In the genomic region with DNA sequence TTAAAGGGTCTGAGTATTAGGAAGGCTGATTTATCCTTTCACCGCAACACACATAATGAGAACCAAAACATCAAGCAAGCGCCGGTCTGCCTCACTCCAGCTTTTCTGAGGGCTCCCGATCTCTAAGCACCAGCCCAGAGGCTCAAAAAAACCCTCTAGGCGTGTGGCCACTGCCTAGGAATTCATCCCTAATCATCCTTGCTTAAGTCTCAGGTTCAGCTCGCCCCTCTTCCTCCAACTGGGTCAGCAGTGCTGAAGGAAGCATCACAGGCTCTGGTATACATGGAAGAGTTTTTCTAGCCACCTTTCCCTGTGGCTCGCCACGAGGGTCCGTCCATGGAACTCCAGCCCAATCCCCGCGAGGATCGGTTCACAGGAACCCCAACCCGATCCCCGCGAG, we compare ENCODE assay signal across 10 mouse cellular contexts. TPM values are rescaled to one million over a fixed set of nuclear protein-coding genes. Genes with fewer than 3 reads are reported as not detected.
DNase-seq lines count a peak whose midpoint lies in the region; ATAC-seq and TF ChIP-seq lines count a peak whose summit lies in the region.
"Had no signal": no experiment of that assay in that cellular context is flagged by ENCODE, and none has a peak within 500 bp of the region (broad histone marks: within the 10 kb centered on the region; RNA-seq: fewer than 3 reads in every experiment).

No protein-coding gene starts in this region.

- peaks cover 4% of the 10 kb centered on the region; the same call in 1 of the 2 replicates for H3K9me3 ChIP-seq in heart, embryonic 10.5 days
- H3K9me3 ChIP-seq in embryonic facial prominence, embryonic 13.5 days = peaks cover 18% of the 10 kb centered on the region; the same call in 1 of the 2 replicates
- H3K9me3 ChIP-seq in hindbrain, postnatal 0 days (ENCODE audit: low read length) = peaks cover 4% of the 10 kb centered on the region; the same call in 1 of the 2 replicates
- H3K9me3 ChIP-seq in midbrain, embryonic 15.5 days = 0 out of 2 replicates have a peak, but pooled peaks cover 10% of the 10 kb centered on the region

- peaks cover 7% of the 10 kb centered on the region; the same call in 1 of the 2 replicates for H3K36me3 ChIP-seq in heart, embryonic 10.5 days
- H3K36me3 ChIP-seq in embryonic facial prominence, embryonic 13.5 days = no peaks in the 10 kb centered on the region
- H3K36me3 ChIP-seq in hindbrain, postnatal 0 days (ENCODE audit: insufficient read depth, low read length) = no peaks in the 10 kb centered on the region
- H3K36me3 ChIP-seq in midbrain, embryonic 15.5 days (replicated peaks) = no peaks in the 10 kb centered on the region

- no peak for DNase-seq in heart, embryonic 10.5 days (ENCODE audit: low spot score)
- no peak for DNase-seq in heart, adult 9 months (ENCODE audit: low spot score in 2 of 2)
- DNase-seq in hindbrain, postnatal 0 days (ENCODE audit: low spot score) = no peak
- no peak for DNase-seq in left cerebral cortex, adult 9 months (ENCODE audit: low spot score in 2 of 2)
- DNase-seq in frontal cortex, postnatal 36 days (ENCODE audit: low spot score in 2 of 2) = no peak
- DNase-seq in left cerebral cortex, postnatal 10 days (ENCODE audit: extremely low spot score in 1 of 2, low spot score in 2 of 2) = no peak

- no peaks in the 10 kb centered on the region for H3K27me3 ChIP-seq in heart, embryonic 10.5 days (ENCODE audit: insufficient read depth, poor library complexity, severe bottlenecking)
- H3K27me3 ChIP-seq in embryonic facial prominence, embryonic 13.5 days = no peaks in the 10 kb centered on the region
- H3K27me3 ChIP-seq in hindbrain, postnatal 0 days (ENCODE audit: insufficient read depth, low read length) = no peaks in the 10 kb centered on the region
- no peaks in the 10 kb centered on the region for H3K27me3 ChIP-seq in midbrain, embryonic 15.5 days (replicated peaks)

- intact Hi-C loops in left cerebral cortex, postnatal 10 days (cut with DNase I) = no loop called here

- WGBS in heart, embryonic 10.5 days = 54% methylated on average over 15 of the region's 15 CpGs
- WGBS in embryonic facial prominence, embryonic 13.5 days = 55% methylated on average over 15 of the region's 15 CpGs
- 53% methylated on average over 15 of the region's 15 CpGs for WGBS in hindbrain, postnatal 0 days
- WGBS in midbrain, embryonic 15.5 days = 60% methylated on average over 15 of the region's 15 CpGs

- TF ChIP-seq CTCF in hindbrain, postnatal 0 days (IDR thresholded peaks at IDR 0.05; ENCODE audit: low read depth) = no peak

- peak overlapping the region; percentile 90 for H3K27ac ChIP-seq in heart, embryonic 10.5 days
- H3K27ac ChIP-seq in embryonic facial prominence, embryonic 13.5 days = no peak overlapping the region
- H3K27ac ChIP-seq in hindbrain, postnatal 0 days = no peak overlapping the region
- H3K27ac ChIP-seq in midbrain, embryonic 15.5 days = no peak overlapping the region

- ATAC-seq in embryonic facial prominence, embryonic 13.5 days (ENCODE audit: insufficient number of reproducible peaks, insufficient read depth, low FRiP score, low TSS enrichment, low read depth) = no peak
- no peak for ATAC-seq in hindbrain, postnatal 0 days
- ATAC-seq in midbrain, embryonic 15.5 days (replicated peaks) = no peak

- peak overlapping the region; percentile 65 for H3K4me2 ChIP-seq in embryonic facial prominence, embryonic 13.5 days
- H3K4me2 ChIP-seq in hindbrain, postnatal 0 days (ENCODE audit: low read depth, low read length) = peak overlapping the region; percentile 53
- H3K4me2 ChIP-seq in midbrain, embryonic 15.5 days = peak overlapping the region; percentile 53

- H3K4me3 ChIP-seq in heart, embryonic 10.5 days = peak overlapping the region; percentile 71
- H3K4me3 ChIP-seq in embryonic facial prominence, embryonic 13.5 days = peak overlapping the region; percentile 50
- peak overlapping the region; percentile 34 for H3K4me3 ChIP-seq in hindbrain, postnatal 0 days (ENCODE audit: low read length)
- H3K4me3 ChIP-seq in midbrain, embryonic 15.5 days = peak overlapping the region; percentile 33

- H3K9ac ChIP-seq in embryonic facial prominence, embryonic 13.5 days = peak overlapping the region; percentile 61
- H3K9ac ChIP-seq in hindbrain, postnatal 0 days (replicated peaks; ENCODE audit: low read length) = no peak overlapping the region
- no peak overlapping the region for H3K9ac ChIP-seq in midbrain, embryonic 15.5 days

- H3K4me1 ChIP-seq in heart, embryonic 10.5 days = peaks cover 25% of the 10 kb centered on the region
- H3K4me1 ChIP-seq in embryonic facial prominence, embryonic 13.5 days = peaks cover 20% of the 10 kb centered on the region; the same call in 1 of the 2 replicates
- no peaks in the 10 kb centered on the region for H3K4me1 ChIP-seq in hindbrain, postnatal 0 days (ENCODE audit: insufficient read depth, low read length)
- peaks cover 14% of the 10 kb centered on the region for H3K4me1 ChIP-seq in midbrain, embryonic 15.5 days

RNA-seq across cellular contexts. Expression of gene Slc38a4, which starts 1.6 kb away (rescaled TPM):
- polyA plus RNA-seq in heart, embryonic 10.5 days (2016; fragmentation: Nextera tagmentation; extraction: Ambion mirVana) = 148 and 160 TPM in 2 replicates
- 46.9 and 47.8 TPM in 2 replicates for polyA plus RNA-seq in embryonic facial prominence, embryonic 13.5 days (2015; fragmentation: Nextera tagmentation; extraction: Ambion mirVana)
- 3.5 and 3.6 TPM in 2 replicates for total RNA-seq in hindbrain, postnatal 0 days (2014; rRNA removed)
- 2.5 and 3.1 TPM in 2 replicates for polyA plus RNA-seq in hindbrain, postnatal 0 days (2015; fragmentation: Nextera tagmentation; extraction: Ambion mirVana)
- 4.1 TPM in 2 replicates for polyA plus RNA-seq in midbrain, embryonic 15.5 days (2015; fragmentation: Nextera tagmentation; extraction: Ambion mirVana)
- total RNA-seq in left cerebral cortex, postnatal 10 days (2021) = 1 to 10 TPM; 1.7 TPM
- total RNA-seq: hematopoietic stem cell, adult 5-6 weeks; monocyte, adult 5-6 weeks had no signal
